Mouse (Mus musculus): ENCODE data around the gene Zdhhc9. TPM values are rescaled to one million over a fixed set of nuclear protein-coding genes. Genes with fewer than 3 reads are reported as not detected.
A peak's percentile ranks its signal among the peaks of the same experiment; 100 is the strongest.

The Zdhhc9 gene
- total RNA-seq, 2 experiments from 2014 or later, result 28.1 to 37.1 TPM

GRCm38 (mm10) chrX:48181844-48182243 lies 26.8 kb downstream of the Zdhhc9 start:
- DNase-seq, result no peak

- DNase-seq, result no peak
Observed at GRCm38 (mm10) chrX:48170368-48170767, 38.3 kb downstream of the Zdhhc9 start.

GRCm38 (mm10) chrX:48169892-48170291 lies 38.8 kb downstream of the Zdhhc9 start:
- DNase-seq, result no peak

GRCm38 (mm10) chrX:48158229-48158919 lies 50.3 kb downstream of the Zdhhc9 start:
- DNase-seq, result no peak

GRCm38 (mm10) chrX:48157396-48157795 lies 51.3 kb downstream of the Zdhhc9 start:
- DNase-seq, result no peak

- DNase-seq, result no peak
Observed at GRCm38 (mm10) chrX:48155489-48155888, 53.2 kb downstream of the Zdhhc9 start.

GRCm38 (mm10) chrX:48153949-48154348 lies 54.7 kb downstream of the Zdhhc9 start:
- no peak for DNase-seq

- DNase-seq, result no peak
Observed at GRCm38 (mm10) chrX:48153414-48153813, 55.3 kb downstream of the Zdhhc9 start.

GRCm38 (mm10) chrX:48152106-48152505 lies 56.6 kb downstream of the Zdhhc9 start:
- no peak for DNase-seq

GRCm38 (mm10) chrX:48147741-48148186 lies 60.9 kb downstream of the Zdhhc9 start:
- peak in 1 of 2 experiments; percentile 14 for DNase-seq

- DNase-seq, result no peak
Observed at GRCm38 (mm10) chrX:48147226-48147625, 61.5 kb downstream of the Zdhhc9 start.

GRCm38 (mm10) chrX:48146262-48146661 lies 62.4 kb downstream of the Zdhhc9 start, which contains the start of gene Sash3:
TSS of gene Sash3 (plus strand) at chrX:48146436.
- DNase-seq, result peak in 1 of 2 experiments; percentile 65

GRCm38 (mm10) chrX:48143415-48144335 lies 65.0 kb downstream of the Zdhhc9 start:
- DNase-seq, result peak; percentile 29 to 46

- no peak for DNase-seq
Observed at GRCm38 (mm10) chrX:48141481-48141880, 67.2 kb downstream of the Zdhhc9 start.

GRCm38 (mm10) chrX:48140286-48140877 lies 68.3 kb downstream of the Zdhhc9 start:
- DNase-seq, result no peak

- DNase-seq, result no peak
Observed at GRCm38 (mm10) chrX:48139368-48140285, 69.1 kb downstream of the Zdhhc9 start.

- no peak for DNase-seq
Observed at GRCm38 (mm10) chrX:48138539-48139275, 70.0 kb downstream of the Zdhhc9 start.

GRCm38 (mm10) chrX:48138011-48138410 lies 70.7 kb downstream of the Zdhhc9 start:
- no peak for DNase-seq

- DNase-seq, result no peak
Observed at GRCm38 (mm10) chrX:48136935-48137334, 71.7 kb downstream of the Zdhhc9 start.

- no peak for DNase-seq
Observed at GRCm38 (mm10) chrX:48129167-48129566, 79.5 kb downstream of the Zdhhc9 start.

Measured in heart, adult 18-20 months (tissue).